Mouse (Mus musculus) hindbrain, embryonic 11.5 days (tissue): ENCODE data around the gene Trnau1ap. TPM values are rescaled to one million over a fixed set of nuclear protein-coding genes. Genes with fewer than 3 reads are reported as not detected.

ENCODE experiments used
- ATAC-seq: fragments of 200-750 bp; cut with Nextera tagmentation; 2 replicates; pipeline ENCODE4 v1.8.0; 2017; ENCODE audit warnings: mild to moderate bottlenecking, moderate TSS enrichment, moderate library complexity; ENCODE audit not compliant: low FRiP score
- DNase-seq: peaks from one replicate; pipeline ENCODE4 v3.0.0-alpha.2; 2015; ENCODE audit warnings: low spot score
- H3K27ac ChIP-seq: fragments of 300-500 bp; sonication (generic); 2 replicates; pipeline ENCODE4 v1.5.1; 2014; ENCODE audit warnings: mild to moderate bottlenecking, low read depth, low read length
- H3K27me3 ChIP-seq: fragments of 300-500 bp; sonication (generic); 2 replicates; pipeline ENCODE4 v1.6.1; 2014; ENCODE audit warnings: mild to moderate bottlenecking, low read length, moderate library complexity, mixed read lengths; ENCODE audit not compliant: control insufficient read depth, insufficient read depth
- H3K36me3 ChIP-seq: fragments of 300-500 bp; sonication (generic); 2 replicates; pipeline ENCODE4 v1.6.1; 2014; ENCODE audit warnings: mild to moderate bottlenecking, low read length, moderate library complexity, mixed read lengths; ENCODE audit not compliant: control insufficient read depth, insufficient read depth
- H3K4me1 ChIP-seq: fragments of 300-500 bp; sonication (generic); replicated peaks from 2 replicates; pipeline ENCODE4 v1.6.1; 2014; ENCODE audit warnings: low read length, mixed read lengths; ENCODE audit not compliant: control insufficient read depth, insufficient read depth
- H3K4me2 ChIP-seq: fragments of 300-500 bp; sonication (generic); replicated peaks from 2 replicates; pipeline ENCODE4 v1.6.1; 2014; ENCODE audit warnings: mild to moderate bottlenecking, low read depth, low read length
- H3K4me3 ChIP-seq: fragments of 300-500 bp; sonication (generic); 2 replicates; pipeline ENCODE4 v1.5.1; 2014; ENCODE audit warnings: low read depth, low read length
- H3K9ac ChIP-seq: fragments of 300-500 bp; sonication (generic); 2 replicates; pipeline ENCODE4 v1.6.1; 2014; ENCODE audit warnings: low read depth, low read length
- H3K9me3 ChIP-seq: fragments of 300-500 bp; sonication (generic); 2 replicates; pipeline ENCODE4 v1.6.1; 2016; ENCODE audit warnings: low read length; ENCODE audit not compliant: control insufficient read depth
- WGBS: fragments of 180-500 bp; shearing (Covaris S2); extraction: QIAGEN DNeasy Blood & Tissue Kit; methylation state at CpG from one replicate; pipeline ENCODE4 v1.1.7; 2014; 5-methylcytosine and 5-hydroxymethylcytosine counted together
- polyA plus RNA-seq: library from polyadenylated mRNA; unstranded; fragments of >200 nt; fragmentation: Nextera tagmentation; extraction: Ambion mirVana; gene quantifications from 2 replicates; pipeline ENCODE4 v1.2.1, GENCODE M21; 2014

The Trnau1ap gene
- polyA plus RNA-seq, 1 experiment from 2014 or later: 85.6 TPM

GRCm38 (mm10) chr4:132274156-132274862 is 55.0 kb downstream of the Trnau1ap start, which contains the start of gene Taf12:
Gene Taf12, plus strand, starts transcription at chr4:132274375.
- no peaks in the 10 kb centered on the region for H3K9me3 ChIP-seq
- peak within 1 kb of the TSS; percentile 93 for H3K4me2 ChIP-seq
- ATAC-seq (peak; percentile 91), DNase-seq (peak; percentile 98)
- no peaks in the 10 kb centered on the region for H3K4me1 ChIP-seq
- WGBS: under 1% methylated on average over 48 of the region's 48 CpGs
- H3K36me3 ChIP-seq: no peaks in the 10 kb centered on the region
- H3K4me3 ChIP-seq: peak within 1 kb of the TSS; percentile 92
- H3K27me3 ChIP-seq: no peaks in the 10 kb centered on the region
- H3K9ac ChIP-seq: peak within 1 kb of the TSS; percentile 94
- H3K27ac ChIP-seq: peak within 1 kb of the TSS; percentile 90

- WGBS: 75% methylated on average over 2 of the region's 2 CpGs
- Histone ChIP-seq H3K4me3 (no peak overlapping the region), H3K4me2 (no peak overlapping the region), H3K27me3 (no peaks in the 10 kb centered on the region), H3K9me3 (no peaks in the 10 kb centered on the region), H3K36me3 (no peaks in the 10 kb centered on the region), H3K27ac (no peak overlapping the region), H3K9ac (no peak overlapping the region), H3K4me1 (no peaks in the 10 kb centered on the region)
- no peak for DNase-seq
- no peak for ATAC-seq
Observed at GRCm38 (mm10) chr4:132273166-132273565, 56.2 kb downstream of the Trnau1ap start.

- peak overlapping the region; percentile 70 for H3K27ac ChIP-seq
- under 1% methylated on average over 35 of the region's 35 CpGs for WGBS
- H3K36me3 ChIP-seq: no peaks in the 10 kb centered on the region
- H3K9me3 ChIP-seq: no peaks in the 10 kb centered on the region
- H3K9ac ChIP-seq: peak overlapping the region; percentile 24
- no peaks in the 10 kb centered on the region for H3K27me3 ChIP-seq
- peak overlapping the region; percentile 30 for H3K4me2 ChIP-seq
- H3K4me1 ChIP-seq: no peaks in the 10 kb centered on the region
- H3K4me3 ChIP-seq: peak overlapping the region; percentile 6; the same call in 1 of the 2 replicates
- DNase-seq (peak; percentile 88), ATAC-seq (peak; percentile 77)
Observed at GRCm38 (mm10) chr4:132269740-132270560, 59.4 kb downstream of the Trnau1ap start.

- 15% methylated on average over 6 of the region's 6 CpGs for WGBS
- Histone ChIP-seq H3K4me1 (no peaks in the 10 kb centered on the region), H3K27me3 (no peaks in the 10 kb centered on the region), H3K4me2 (no peak overlapping the region), H3K27ac (no peak overlapping the region), H3K9me3 (no peaks in the 10 kb centered on the region), H3K9ac (no peak overlapping the region), H3K36me3 (no peaks in the 10 kb centered on the region), H3K4me3 (no peak overlapping the region)
- ATAC-seq (no peak), DNase-seq (peak; percentile 22)
Observed at GRCm38 (mm10) chr4:132268871-132269739, 60.2 kb downstream of the Trnau1ap start.

GRCm38 (mm10) chr4:132266835-132267349 is 62.4 kb downstream of the Trnau1ap start:
- Histone ChIP-seq H3K9me3 (no peaks in the 10 kb centered on the region), H3K27ac (no peak overlapping the region), H3K4me3 (no peak overlapping the region), H3K4me1 (no peaks in the 10 kb centered on the region), H3K9ac (no peak overlapping the region), H3K4me2 (no peak overlapping the region), H3K36me3 (no peaks in the 10 kb centered on the region), H3K27me3 (no peaks in the 10 kb centered on the region)
- DNase-seq: no peak
- 72% methylated on average over 3 of the region's 3 CpGs for WGBS
- no peak for ATAC-seq

GRCm38 (mm10) chr4:132263313-132263712 is 66.0 kb downstream of the Trnau1ap start:
- no peak for DNase-seq
- no peaks in the 10 kb centered on the region for H3K9me3 ChIP-seq
- H3K27ac ChIP-seq: no peak overlapping the region
- no peak overlapping the region for H3K4me2 ChIP-seq
- ATAC-seq: no peak
- 98% methylated on average over 7 of the region's 7 CpGs for WGBS
- no peak overlapping the region for H3K9ac ChIP-seq
- H3K4me3 ChIP-seq: no peak overlapping the region
- no peaks in the 10 kb centered on the region for H3K27me3 ChIP-seq
- no peaks in the 10 kb centered on the region for H3K36me3 ChIP-seq
- peaks cover 4% of the 10 kb centered on the region; the same call in 1 of the 2 replicates for H3K4me1 ChIP-seq

- H3K27me3 ChIP-seq: no peaks in the 10 kb centered on the region
- 79% methylated on average over 5 of the region's 5 CpGs for WGBS
- no peak for ATAC-seq
- no peaks in the 10 kb centered on the region for H3K36me3 ChIP-seq
- no peak overlapping the region for H3K27ac ChIP-seq
- H3K9me3 ChIP-seq: no peaks in the 10 kb centered on the region
- H3K4me1 ChIP-seq: peaks cover 4% of the 10 kb centered on the region; the same call in 1 of the 2 replicates
- H3K4me2 ChIP-seq: no peak overlapping the region
- no peak overlapping the region for H3K4me3 ChIP-seq
- no peak overlapping the region; the same call in 1 of the 2 replicates for H3K9ac ChIP-seq
- DNase-seq: no peak
Observed at GRCm38 (mm10) chr4:132262358-132262616, 67.1 kb downstream of the Trnau1ap start.
